Mouse (Mus musculus) small intestine, adult 2 months (tissue): Measurements from ENCODE around the gene Gps1.

ENCODE experiments used
- CTCF ChIP-seq: fragments of 200-500 bp; IDR thresholded peaks from 2 replicates; pipeline ENCODE4 v1.5.1; 2012; ENCODE audit warnings: low read depth, mild to moderate bottlenecking, control low read depth, inconsistent platforms, low read length, moderate library complexity, mixed read lengths; ENCODE audit not compliant: insufficient replicate concordance, insufficient read length; ENCODE audit errors: extremely low read depth
- POLR2A ChIP-seq: fragments of 200-500 bp; IDR thresholded peaks from 2 replicates; pipeline ENCODE4 v1.6.1; 2012; ENCODE audit warnings: low read depth, mild to moderate bottlenecking, control low read depth, inconsistent platforms, low read length, moderate library complexity

GRCm38 (mm10) chr11:120775774-120776469 lies 8.2 kb upstream of the Gps1 start:
- TF ChIP-seq CTCF = peak; percentile 100
- TF ChIP-seq POLR2A = no peak
